Mouse (Mus musculus) heart, adult 2 months (tissue): ENCODE results near the gene Tmem220. TPM values are rescaled to one million over a fixed set of nuclear protein-coding genes. Genes with fewer than 3 reads are reported as not detected.

Source experiments
- DNase-seq, 2 experiments: peaks; one replicate each; pipeline ENCODE4 v3.0.0; 2021
- H3K27ac ChIP-seq: fragments of 200-600 bp; 2 replicates; pipeline ENCODE4 v1.8.1; 2022
- H3K27me3 ChIP-seq: fragments of 200-500 bp; 2 replicates; pipeline ENCODE4 v1.6.1; 2012; ENCODE audit warnings: mild to moderate bottlenecking, low read length, inconsistent platforms, mixed read lengths; ENCODE audit not compliant: control insufficient read depth, insufficient read depth
- H3K36me3 ChIP-seq: fragments of 200-500 bp; 2 replicates; pipeline ENCODE4 v1.6.1; 2012; ENCODE audit warnings: low read length, inconsistent platforms; ENCODE audit not compliant: control insufficient read depth, insufficient read depth
- H3K4me1 ChIP-seq: fragments of 200-500 bp; 2 replicates; pipeline ENCODE4 v1.6.1; 2011; ENCODE audit warnings: low read length; ENCODE audit not compliant: control insufficient read depth, insufficient read depth
- H3K4me3 ChIP-seq: fragments of 200-600 bp; 2 replicates; pipeline ENCODE4 v1.8.1; 2022
- H3K79me2 ChIP-seq: fragments of 200-500 bp; replicated peaks from 2 replicates; pipeline ENCODE4 v1.6.1; 2012; ENCODE audit warnings: mild to moderate bottlenecking, inconsistent platforms, low read length, moderate library complexity, mixed read lengths; ENCODE audit not compliant: control insufficient read depth, insufficient read depth
- H3K9ac ChIP-seq: fragments of 200-500 bp; 2 replicates; pipeline ENCODE4 v1.6.1; 2012; ENCODE audit warnings: low read depth, mild to moderate bottlenecking, control low read depth, inconsistent platforms, low read length, mixed read lengths
- CTCF ChIP-seq: fragments of 200-600 bp; IDR thresholded peaks from 2 replicates; pipeline ENCODE4 v1.8.1; 2022; ENCODE audit warnings: antibody characterized with exemption, mild to moderate bottlenecking, moderate library complexity
- EP300 ChIP-seq: fragments of 200-500 bp; IDR thresholded peaks from 2 replicates; pipeline ENCODE4 v1.6.1; 2011; ENCODE audit warnings: low read depth, low read length, control low read depth; ENCODE audit not compliant: insufficient read depth
- POLR2A ChIP-seq: fragments of 200-500 bp; IDR thresholded peaks from 2 replicates; pipeline ENCODE4 v1.6.1; 2011; ENCODE audit warnings: mild to moderate bottlenecking, low read depth, low read length, control low read depth; ENCODE audit not compliant: insufficient read depth
- WGBS: fragments of 180-500 bp; shearing (Covaris S2); methylation state at CpG from one replicate; pipeline ENCODE4 v1.1.7; 2018; 5-methylcytosine and 5-hydroxymethylcytosine counted together
- intact Hi-C: fragments of 180-260 bp; cut with DNase I; formaldehyde crosslinking; loops from one replicate; pipeline ENCODE4 v1.15.1; 2025
- polyA plus RNA-seq: library from polyadenylated mRNA; depleted of rRNA; stranded (reverse); fragments of >200 nt; gene quantifications from 2 replicates; pipeline ENCODE4 v1.2.3, GENCODE M21; 2012
- total RNA-seq, 2 experiments: library from RNA; stranded (reverse); gene quantifications; 2 replicates each; pipeline ENCODE4 v1.2.3; 2021

Gene Tmem220
- total and polyA plus RNA-seq, 3 experiments = 1.9 to 2.1 (median 2.0) TPM

DNA sequence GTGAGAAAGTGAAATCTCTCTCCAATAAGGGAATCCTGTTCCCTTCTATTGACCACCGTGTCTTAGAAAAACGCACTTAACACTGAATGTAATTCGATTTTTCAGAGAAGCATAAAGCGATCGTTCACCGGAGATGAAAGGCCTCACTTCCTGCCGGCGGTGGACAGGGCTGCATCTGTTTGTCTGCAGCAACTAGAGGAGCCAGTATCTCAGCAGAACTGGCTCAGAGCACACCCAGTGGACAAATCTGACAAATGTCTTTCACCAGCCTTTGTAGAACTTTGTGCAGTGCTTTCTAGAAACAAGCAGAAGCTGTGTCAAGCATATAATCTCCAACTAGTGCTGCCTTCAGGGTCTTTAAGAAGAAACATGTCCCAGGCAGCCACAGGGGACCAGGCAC lies 14.5 kb upstream of the Tmem220 start:
- Histone ChIP-seq H3K27me3 (no peaks in the 10 kb centered on the region), H3K79me2 (no peaks in the 10 kb centered on the region), H3K9ac (no peak overlapping the region), H3K4me1 (no peaks in the 10 kb centered on the region; the same call in 1 of the 2 replicates), H3K27ac (no peak overlapping the region), H3K36me3 (no peaks in the 10 kb centered on the region), H3K4me3 (no peak overlapping the region)
- WGBS = 2% methylated on average over 8 of the region's 8 CpGs
- intact Hi-C loops = no loop called here
- TF ChIP-seq EP300 = no peak
- TF ChIP-seq CTCF = peak; percentile 51
- DNase-seq = no peak

- Histone ChIP-seq H3K4me1 (no peaks in the 10 kb centered on the region; the same call in 1 of the 2 replicates), H3K27ac (no peak overlapping the region), H3K4me3 (no peak overlapping the region), H3K27me3 (no peaks in the 10 kb centered on the region), H3K36me3 (no peaks in the 10 kb centered on the region), H3K79me2 (no peaks in the 10 kb centered on the region), H3K9ac (no peak overlapping the region)
- DNase-seq = no peak
- TF ChIP-seq POLR2A = no peak
- no peak for TF ChIP-seq CTCF
- no peak for TF ChIP-seq EP300
- intact Hi-C loops = no loop called here
- WGBS = 79% methylated on average over 4 of the region's 4 CpGs
Observed at GRCm38 (mm10) chr11:67011635-67012034, 13.3 kb upstream of the Tmem220 start.

GRCm38 (mm10) chr11:67017801-67018591 lies 7.0 kb upstream of the Tmem220 start:
- peak; percentile 33 to 38 for DNase-seq
- Histone ChIP-seq H3K27me3 (no peaks in the 10 kb centered on the region), H3K4me1 (no peaks in the 10 kb centered on the region), H3K36me3 (no peaks in the 10 kb centered on the region), H3K27ac (no peak overlapping the region), H3K9ac (no peak overlapping the region), H3K79me2 (no peaks in the 10 kb centered on the region), H3K4me3 (no peak overlapping the region)
- WGBS = 34% methylated on average over 12 of the region's 12 CpGs
- TF ChIP-seq EP300 = no peak
- no peak for TF ChIP-seq POLR2A
- no peak for TF ChIP-seq CTCF
- intact Hi-C loops = no loop called here

- 47% methylated on average over 7 of the region's 7 CpGs for WGBS
- Histone ChIP-seq H3K9ac (no peak overlapping the region), H3K4me3 (no peak overlapping the region), H3K27ac (no peak overlapping the region), H3K4me1 (no peaks in the 10 kb centered on the region), H3K27me3 (no peaks in the 10 kb centered on the region), H3K36me3 (no peaks in the 10 kb centered on the region), H3K79me2 (no peaks in the 10 kb centered on the region)
- intact Hi-C loops = loop anchor here (2.0 to 5.0 kb wide), 2 partner anchors 35 to 82 kb away; no protein-coding TSS in a partner anchor
- no peak for TF ChIP-seq POLR2A
- TF ChIP-seq EP300 = no peak
- no peak for TF ChIP-seq CTCF
- DNase-seq = no peak
Observed at GRCm38 (mm10) chr11:67019711-67020475, 5.1 kb upstream of the Tmem220 start.

DNA sequence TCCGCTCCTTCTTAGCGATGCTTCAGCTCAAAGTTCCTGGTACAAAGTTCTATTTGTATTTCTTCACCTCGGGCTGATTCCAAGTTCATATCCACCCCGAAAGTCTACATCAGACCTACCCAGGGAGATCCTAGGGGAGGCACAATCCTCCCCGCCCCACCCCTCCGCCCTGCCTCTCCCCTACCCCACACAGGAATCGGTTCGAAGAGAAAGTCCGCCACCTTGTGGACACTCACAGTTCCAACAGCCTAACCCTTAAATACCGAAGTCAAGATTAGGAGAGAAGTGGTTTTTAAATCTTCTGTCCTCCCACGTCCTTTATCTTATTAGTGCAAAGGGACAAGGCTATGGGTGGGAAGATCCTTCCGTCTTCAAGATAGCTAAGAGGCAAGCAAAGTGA lies 4.0 kb upstream of the Tmem220 start:
- H3K79me2 ChIP-seq = no peaks in the 10 kb centered on the region
- no peak overlapping the region; the same call in 1 of the 2 replicates for H3K4me3 ChIP-seq
- WGBS = 4% methylated on average over 12 of the region's 12 CpGs
- peaks cover 2% of the 10 kb centered on the region for H3K4me1 ChIP-seq
- H3K27ac ChIP-seq = no peak overlapping the region
- no peak overlapping the region for H3K9ac ChIP-seq
- H3K36me3 ChIP-seq = no peaks in the 10 kb centered on the region
- no peaks in the 10 kb centered on the region for H3K27me3 ChIP-seq
- intact Hi-C loops = loop anchor here (1.0 to 5.0 kb wide), 3 partner anchors 36 to 115 kb away; no protein-coding TSS in a partner anchor
- TF ChIP-seq CTCF (peak; percentile 83), POLR2A (no peak), EP300 (no peak)
- peak; percentile 55 to 72 for DNase-seq
